Mouse (Mus musculus) retina, postnatal 7 days (tissue): ENCODE measurements at regions not wholly inside any gene's neighbourhood (a gene's known extent, or its start where the extent isn't known, plus 50 kb on each side); places are given as distances from the start of the nearest gene placed in this dataset.

ENCODE experiments used
- DNase-seq: peaks from one replicate; pipeline ENCODE4 v3.0.0-alpha.2; 2012; ENCODE audit warnings: low read depth, low spot score

- DNase-seq, result no peak
These were observed 159.8 kb upstream of the Masp1 start for GRCm38 (mm10) chr16:23680434-23680833.

- no peak for DNase-seq
These were observed 151.8 kb upstream of the Masp1 start for GRCm38 (mm10) chr16:23672375-23672774.

- DNase-seq, result no peak
These were observed 149.5 kb upstream of the Masp1 start for GRCm38 (mm10) chr16:23670161-23670560.

- DNase-seq, result no peak
These were observed 149.0 kb upstream of the Masp1 start for GRCm38 (mm10) chr16:23669651-23670050.
